Mouse (Mus musculus) kidney, adult 11 months (tissue): ENCODE measurements around the gene Blzf1.

Experiments used
- DNase-seq: peaks from one replicate; pipeline ENCODE4 v3.0.0; 2022

Blzf1 gene

GRCm38 (mm10) chr1:164307124-164307751, at the start of gene Blzf1:
Blzf1 (minus strand) TSS chr1:164307489.
- peak; percentile 98 for DNase-seq

DNA sequence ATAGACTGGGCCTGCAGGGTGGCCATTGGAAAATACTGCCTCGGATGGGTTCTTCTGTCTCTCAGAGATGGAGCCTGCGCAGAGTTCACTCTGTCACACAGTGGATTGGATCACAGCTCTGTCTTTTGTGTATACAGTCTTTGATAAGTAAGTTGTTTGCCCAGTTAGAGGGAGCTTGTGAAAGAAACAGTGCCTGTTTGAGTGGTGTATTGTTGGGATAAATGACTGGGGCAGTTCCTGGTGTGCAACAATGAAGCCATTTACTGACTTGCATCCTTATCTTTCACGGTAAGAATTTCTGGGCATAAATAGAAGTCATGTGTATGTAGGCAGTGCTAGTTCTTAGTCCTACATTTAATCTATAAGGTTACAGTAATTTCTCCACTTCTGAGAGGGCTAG, 46.2 kb upstream of the Blzf1 start:
- DNase-seq = no peak

- DNase-seq = no peak
Measured at GRCm38 (mm10) chr1:164342161-164342560, 34.9 kb upstream of the Blzf1 start.

- no peak for DNase-seq
Measured at GRCm38 (mm10) chr1:164335846-164336245, 28.6 kb upstream of the Blzf1 start.

DNA sequence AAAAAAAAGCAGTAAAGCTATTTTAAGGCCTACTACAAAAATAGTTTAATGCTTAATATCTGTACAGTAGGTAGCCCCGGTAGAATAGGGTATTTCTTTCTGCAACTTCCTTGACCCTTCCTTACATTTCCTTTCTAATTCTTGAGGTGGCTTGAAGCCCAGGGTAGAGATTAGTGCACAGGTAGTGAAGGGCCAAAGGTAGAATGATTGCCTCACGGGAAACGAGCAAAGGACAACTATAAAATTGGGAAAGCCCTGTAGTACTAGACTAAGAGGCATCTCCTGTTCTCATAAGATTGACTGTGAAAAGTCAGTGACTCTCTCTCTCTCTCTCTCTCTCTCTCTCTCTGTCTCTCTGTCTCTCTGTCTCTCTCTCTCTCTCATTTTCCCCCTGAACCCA, 28.1 kb upstream of the Blzf1 start:
- DNase-seq = no peak

- DNase-seq = no peak
Measured at GRCm38 (mm10) chr1:164332559-164332958, 25.3 kb upstream of the Blzf1 start.

GRCm38 (mm10) chr1:164327764-164328163, 20.5 kb upstream of the Blzf1 start:
- no peak for DNase-seq

DNA sequence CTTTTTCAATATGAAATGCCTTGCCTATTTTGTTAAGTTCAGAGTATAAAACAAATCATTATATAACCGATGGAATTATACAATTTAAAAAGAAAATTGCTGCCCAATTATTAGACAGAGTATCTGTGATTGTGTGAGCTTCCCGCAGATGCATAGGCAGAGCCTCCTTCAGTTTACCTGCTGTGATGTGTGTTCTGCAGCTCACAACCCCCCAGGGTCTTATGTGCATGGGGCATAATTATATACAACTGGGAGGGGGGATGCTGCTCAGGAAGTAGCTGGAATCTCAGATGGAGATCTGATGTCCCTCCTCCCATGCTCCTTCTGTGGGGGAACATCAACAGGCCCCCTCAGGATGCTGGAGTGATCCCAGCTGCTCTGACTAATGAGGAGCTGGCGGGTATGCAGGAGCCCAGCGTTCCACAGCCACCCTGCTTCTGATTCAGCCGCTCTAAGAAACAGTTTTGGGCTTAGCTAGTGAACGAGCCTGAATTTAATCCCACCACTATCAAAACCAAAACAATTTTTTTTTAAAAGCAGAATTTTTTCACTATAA, 19.4 kb upstream of the Blzf1 start:
- DNase-seq = no peak

DNA sequence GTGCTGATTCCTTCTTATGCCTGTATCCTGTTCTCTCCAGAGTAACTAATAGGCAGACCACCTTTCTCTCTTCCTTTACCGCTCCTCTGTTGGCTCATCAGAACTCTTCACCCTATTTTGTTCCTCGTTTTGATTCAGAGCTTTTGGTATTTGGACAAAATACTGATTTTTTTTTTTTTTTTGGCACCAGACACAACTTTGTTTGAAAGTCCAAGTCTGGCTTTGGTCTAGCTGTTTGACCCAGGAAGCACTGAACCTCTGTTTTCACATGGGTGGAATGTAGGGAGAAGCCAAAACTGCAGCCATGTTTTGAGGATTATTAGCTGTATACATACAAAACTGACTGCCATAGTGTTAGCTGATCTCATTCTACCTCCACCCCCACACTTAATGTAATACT, 17.6 kb upstream of the Blzf1 start:
- no peak for DNase-seq

GRCm38 (mm10) chr1:164324221-164324620, 16.9 kb upstream of the Blzf1 start:
- no peak for DNase-seq

- no peak for DNase-seq
Measured at GRCm38 (mm10) chr1:164322987-164323650, 15.8 kb upstream of the Blzf1 start.

DNA sequence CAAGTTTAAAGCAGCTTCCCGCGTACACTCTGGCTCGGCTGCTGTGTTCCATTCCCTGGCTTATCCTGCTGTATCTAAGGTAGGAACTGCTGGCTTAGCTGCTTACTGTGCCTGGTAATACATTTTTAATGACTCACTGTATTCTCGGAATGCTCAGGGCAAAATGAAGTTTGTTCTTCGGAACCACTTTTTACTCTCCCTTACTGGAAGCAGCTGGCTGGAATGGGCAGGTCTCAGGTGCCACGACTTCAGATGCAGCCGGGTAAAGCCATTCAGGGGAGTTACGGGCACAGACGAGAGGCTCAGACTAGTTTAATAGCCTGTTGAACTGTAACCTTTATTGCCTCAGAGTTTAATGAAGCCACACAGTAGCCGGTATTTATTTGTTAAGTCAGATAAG, 14.1 kb upstream of the Blzf1 start:
- peak; percentile 81 for DNase-seq

GRCm38 (mm10) chr1:164320731-164321130, 13.4 kb upstream of the Blzf1 start:
- no peak for DNase-seq

- DNase-seq = no peak
Measured at GRCm38 (mm10) chr1:164319542-164320140, 12.4 kb upstream of the Blzf1 start.

DNA sequence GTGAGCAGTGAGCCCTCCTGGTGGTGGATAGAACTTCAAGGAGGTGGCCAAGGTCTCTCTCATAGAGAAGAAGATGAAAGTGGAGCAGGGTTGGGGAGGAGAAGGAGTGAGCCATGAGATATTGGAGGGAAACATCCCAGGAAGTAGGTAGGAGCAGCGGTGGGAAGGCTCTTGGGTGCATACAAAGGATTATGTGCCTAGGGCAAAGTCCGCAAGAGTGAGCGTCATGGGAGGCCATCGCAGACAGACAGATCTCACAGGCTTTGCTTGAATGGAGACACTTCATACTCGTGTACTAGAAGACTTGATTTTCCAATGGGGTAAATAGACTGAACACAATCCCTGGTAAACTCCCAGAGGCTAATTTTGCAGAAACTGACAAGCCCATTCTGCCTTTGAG, 11.2 kb upstream of the Blzf1 start:
- no peak for DNase-seq

GRCm38 (mm10) chr1:164317261-164317660, 10.0 kb upstream of the Blzf1 start:
- DNase-seq = no peak

- no peak for DNase-seq
Measured at GRCm38 (mm10) chr1:164316697-164317096, 9.4 kb upstream of the Blzf1 start.

DNA sequence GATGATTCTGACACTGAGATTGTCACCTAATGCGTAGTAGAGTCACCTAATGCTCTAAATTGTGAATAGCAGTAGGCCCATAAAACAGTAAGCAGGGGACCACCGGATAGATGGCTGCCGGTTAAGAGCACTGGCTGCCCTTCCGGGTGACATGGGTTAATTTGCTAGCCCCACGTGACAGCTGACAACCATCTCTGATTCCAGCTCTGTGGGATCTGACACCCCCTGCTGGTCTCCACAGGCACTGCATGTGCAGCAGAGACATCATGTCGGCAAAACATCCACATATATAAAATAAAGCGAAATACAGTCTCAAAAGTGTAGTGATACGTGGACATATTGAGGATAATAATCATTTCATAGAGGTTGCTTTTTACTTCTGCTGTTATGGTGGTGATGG, 8.0 kb upstream of the Blzf1 start:
- no peak for DNase-seq

DNA sequence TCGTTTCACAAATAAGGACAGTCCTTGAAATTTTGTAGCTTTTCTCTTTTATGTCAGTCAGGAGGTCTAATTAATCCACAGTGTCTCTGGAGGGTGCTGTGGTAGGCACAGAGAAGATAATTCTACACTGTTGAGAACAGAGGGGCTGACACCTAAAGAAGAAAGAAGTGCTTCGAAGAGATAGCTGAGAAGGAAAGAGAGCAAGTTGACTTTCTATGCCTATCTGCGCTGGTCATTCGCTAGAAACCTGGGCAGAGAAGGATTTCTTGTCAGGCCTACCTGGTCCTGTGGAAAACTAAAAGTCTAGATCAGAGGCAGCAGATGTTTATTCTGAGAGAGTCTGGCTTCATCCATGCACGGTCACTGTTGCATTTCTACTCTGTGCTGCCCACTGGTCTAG, 6.8 kb upstream of the Blzf1 start:
- DNase-seq = no peak

DNA sequence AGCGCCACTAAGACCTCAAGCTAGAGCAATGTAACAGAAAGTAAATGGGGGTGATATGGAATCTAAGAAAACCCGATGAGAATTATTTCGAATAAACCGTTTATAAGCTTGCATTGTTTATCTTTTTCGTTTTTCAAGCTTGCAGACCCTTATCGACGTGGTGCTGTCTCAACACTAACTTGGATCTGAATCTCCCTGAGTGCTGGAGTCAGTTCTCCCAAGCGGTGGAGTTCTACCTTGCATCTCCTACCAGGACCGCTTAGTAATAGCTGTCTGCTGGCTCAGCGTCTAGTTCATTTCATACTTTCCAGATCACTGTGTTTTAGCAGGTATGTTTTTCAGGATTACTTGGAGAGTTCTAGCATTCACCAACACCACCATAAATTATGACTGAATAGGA, 633 bp upstream of the Blzf1 start:
- DNase-seq = no peak

DNA sequence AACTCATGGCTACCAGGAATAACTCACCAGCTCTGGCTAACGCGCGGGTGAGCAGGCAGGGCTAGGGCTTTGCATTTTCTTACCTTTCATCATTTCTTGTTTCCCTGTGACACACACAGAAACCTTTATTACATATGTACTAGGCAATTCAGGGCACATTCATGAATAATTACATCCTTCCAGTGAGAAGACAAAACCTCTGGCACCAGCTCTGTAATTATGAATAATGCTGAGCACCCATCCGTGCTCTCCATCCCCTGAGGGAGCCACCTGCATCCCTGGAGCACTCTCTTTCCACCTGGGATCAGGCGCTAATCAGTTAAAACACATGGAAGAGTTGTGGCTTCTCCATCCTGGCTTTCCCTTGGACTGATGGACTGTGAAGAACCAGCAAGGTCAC, 3.5 kb downstream of the Blzf1 start, which contains the start of gene Nme7:
TSS of gene Nme7 (plus strand) at position 301 of the 400 bp plus-strand sequence.
- no peak for DNase-seq

DNA sequence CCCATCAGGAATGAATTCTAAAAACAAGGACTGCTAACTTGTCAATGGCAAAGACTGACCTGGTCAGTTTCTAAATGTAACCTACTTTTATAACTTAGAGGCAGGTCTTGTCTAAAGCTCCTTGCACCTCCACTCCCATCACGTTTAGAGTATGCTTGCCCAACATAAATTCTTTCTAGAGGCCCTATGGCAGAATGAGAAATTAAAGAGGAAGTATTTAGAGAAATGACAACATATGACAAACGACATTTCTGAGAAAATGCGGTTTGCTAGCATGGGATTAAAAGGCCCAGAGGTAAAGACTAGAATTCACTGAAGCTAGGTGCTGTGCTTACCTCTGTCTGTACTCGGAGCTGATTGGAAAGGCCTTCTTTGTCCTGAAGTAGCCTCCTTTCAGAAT, 5.3 kb downstream of the Blzf1 start:
- no peak for DNase-seq

- DNase-seq = no peak
Measured at GRCm38 (mm10) chr1:164296473-164296872, 10.8 kb downstream of the Blzf1 start.

DNA sequence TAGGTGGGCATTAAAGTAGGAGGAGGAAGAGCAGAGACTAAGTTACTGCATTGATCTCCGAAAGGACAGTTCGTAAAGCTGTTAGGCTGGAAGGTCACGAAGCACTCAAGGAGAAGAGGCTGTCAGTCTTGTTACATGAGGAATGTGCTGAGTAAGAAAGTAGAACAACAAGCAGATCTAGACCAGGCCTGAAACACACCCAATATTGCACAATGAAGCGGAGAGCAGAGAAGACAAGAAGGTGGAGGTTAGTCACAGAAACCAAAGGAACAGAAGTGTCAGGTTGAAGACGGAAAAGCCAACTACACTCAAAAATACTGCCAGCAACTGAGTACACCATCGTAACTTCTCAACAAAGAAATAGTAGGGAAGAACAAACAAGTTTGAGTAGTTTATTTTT, 13.2 kb downstream of the Blzf1 start:
- DNase-seq = no peak
